Mouse (Mus musculus) splenic B cell, adult 2 months (primary cell): ENCODE measurements around the gene Wee2.
A peak's percentile ranks its signal among the peaks of the same experiment; 100 is the strongest.

Experiments used
- DNase-seq: peaks from one replicate; pipeline ENCODE4 v3.0.0-alpha.2; 2011; ENCODE audit warnings: low read depth, low spot score
- H3K27me3 ChIP-seq: 2 replicates; pipeline ENCODE4 v1.6.1; 2012; ENCODE audit warnings: mild to moderate bottlenecking, low read length, moderate library complexity, mixed read lengths; ENCODE audit not compliant: control insufficient read depth, poor library complexity, insufficient read depth, severe bottlenecking
- H3K36me3 ChIP-seq: 2 replicates; pipeline ENCODE4 v1.6.1; 2012; ENCODE audit warnings: mild to moderate bottlenecking, low read length, moderate library complexity, mixed read lengths; ENCODE audit not compliant: control insufficient read depth, poor library complexity, insufficient read depth, severe bottlenecking

The Wee2 gene

DNA sequence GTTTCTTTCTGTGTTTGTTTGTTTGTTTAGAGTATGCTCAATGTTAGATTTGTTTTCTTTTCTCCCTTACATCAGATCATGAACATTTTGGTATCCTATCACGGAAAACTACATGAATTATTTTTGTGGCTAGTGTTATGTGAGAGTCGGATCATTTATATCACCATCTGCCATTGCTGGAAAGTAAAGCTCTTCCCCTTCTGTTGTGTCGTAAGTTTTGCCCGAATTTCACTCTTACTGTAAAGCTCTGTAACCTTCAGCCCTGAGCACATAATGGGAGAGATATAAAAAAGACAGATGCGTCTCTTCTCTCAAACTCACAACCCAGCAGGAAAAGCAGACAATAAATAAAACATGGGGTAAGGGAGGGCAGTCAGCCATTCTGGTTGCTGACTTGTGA lies at the start of gene Wee2:
Gene Wee2 (plus strand): TSS at position 153 of the 400 bp plus-strand sequence.
- H3K27me3 ChIP-seq: no peaks in the 10 kb centered on the region
- no peaks in the 10 kb centered on the region for H3K36me3 ChIP-seq
- no peak for DNase-seq

DNA sequence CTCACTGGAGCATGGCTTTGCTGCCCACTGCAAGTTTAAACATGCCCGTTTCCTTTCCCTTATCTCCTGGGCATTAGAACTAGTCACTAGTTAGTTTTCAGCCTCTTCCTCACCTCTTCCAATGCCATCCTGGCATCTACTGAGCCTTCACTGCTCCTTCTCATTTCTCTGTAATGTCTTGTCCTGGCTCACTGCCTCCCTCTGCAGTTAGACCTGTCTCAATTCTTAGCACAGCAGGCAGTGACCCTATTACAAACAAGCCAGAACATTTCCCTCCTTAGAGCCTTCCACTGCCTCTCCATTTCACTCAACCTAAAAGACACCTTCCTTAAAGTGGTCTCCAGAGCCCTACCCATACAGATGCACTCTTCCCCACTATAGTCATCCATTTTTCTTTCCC lies 47.9 kb upstream of the Wee2 start:
- Histone ChIP-seq H3K36me3 (peaks cover 7% of the 10 kb centered on the region; the same call in 1 of the 2 replicates), H3K27me3 (no peaks in the 10 kb centered on the region)
- DNase-seq: no peak

DNA sequence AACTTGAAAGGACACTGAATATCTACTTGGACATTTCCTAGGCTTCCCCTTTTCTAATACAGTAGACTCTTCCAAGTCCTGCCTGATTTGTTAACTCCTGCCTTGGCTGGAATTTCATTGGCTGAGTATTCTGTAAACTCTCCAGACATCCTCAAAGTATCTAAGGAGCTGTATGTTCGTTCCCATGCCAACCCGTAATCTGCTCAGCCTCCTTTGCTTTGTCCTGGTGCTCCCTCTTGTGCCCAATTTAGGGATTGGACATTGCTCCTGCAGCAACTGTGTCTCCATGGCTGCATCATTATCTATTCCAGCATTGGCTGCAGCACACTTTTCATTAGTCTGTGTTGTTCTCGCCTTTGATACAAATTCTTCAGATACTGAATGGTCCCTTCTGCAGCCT lies 45.7 kb upstream of the Wee2 start:
- DNase-seq: peak; percentile 11
- Histone ChIP-seq H3K27me3 (no peaks in the 10 kb centered on the region), H3K36me3 (peaks cover 6% of the 10 kb centered on the region; the same call in 1 of the 2 replicates)

DNA sequence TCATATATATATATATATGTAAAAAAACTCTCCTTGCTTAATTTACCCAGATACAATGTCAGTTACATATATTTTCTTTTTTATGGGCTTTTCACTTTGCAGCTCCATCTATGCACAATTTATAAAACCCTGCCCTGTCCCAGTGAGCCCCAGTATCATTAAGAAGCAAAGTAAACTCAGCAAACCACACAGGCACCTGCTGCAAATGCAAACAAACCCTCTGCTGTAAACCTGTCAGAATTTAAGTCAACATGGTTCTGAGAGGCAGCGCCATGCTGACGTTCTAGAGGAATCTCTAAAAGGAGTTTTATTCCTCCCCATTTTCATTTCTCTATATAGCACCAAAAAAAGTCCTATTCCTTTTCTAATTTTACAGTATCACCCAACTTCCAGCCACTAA lies 36.9 kb upstream of the Wee2 start:
- no peaks in the 10 kb centered on the region for H3K27me3 ChIP-seq
- no peak for DNase-seq
- peaks cover 4% of the 10 kb centered on the region; the same call in 1 of the 2 replicates for H3K36me3 ChIP-seq

DNA sequence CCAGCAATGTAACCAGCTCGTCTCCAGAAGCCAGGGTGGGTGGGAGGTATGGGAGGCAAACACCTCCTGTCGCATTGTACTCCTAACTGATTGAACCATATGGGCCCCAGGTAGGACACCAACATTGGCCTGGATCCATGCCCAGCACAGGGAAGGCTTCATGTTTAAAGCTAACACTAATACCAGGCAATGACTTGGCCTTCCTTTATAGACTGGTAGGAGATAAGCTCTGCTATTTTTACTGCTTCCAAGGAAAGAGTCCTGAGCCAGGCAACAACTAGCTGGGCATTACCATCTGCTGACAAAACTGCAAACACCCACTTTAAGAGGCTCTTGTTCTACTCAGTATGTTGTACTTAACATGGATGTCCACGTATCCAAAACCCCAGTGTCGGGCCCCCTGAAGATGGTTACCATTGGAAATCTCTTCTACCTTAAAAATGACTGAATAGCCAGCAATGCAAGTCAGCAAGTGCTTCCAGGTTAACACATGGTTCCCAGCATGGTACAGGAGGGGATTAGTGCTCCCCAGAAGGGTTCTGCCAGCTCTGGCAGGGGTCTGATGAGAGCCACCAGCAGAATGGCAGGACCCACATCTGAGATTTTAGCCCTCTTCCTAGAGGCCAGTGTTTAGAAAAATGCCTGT lies 35.1 kb upstream of the Wee2 start:
- DNase-seq: no peak
- Histone ChIP-seq H3K27me3 (no peaks in the 10 kb centered on the region), H3K36me3 (peaks cover 6% of the 10 kb centered on the region; the same call in 1 of the 2 replicates)

DNA sequence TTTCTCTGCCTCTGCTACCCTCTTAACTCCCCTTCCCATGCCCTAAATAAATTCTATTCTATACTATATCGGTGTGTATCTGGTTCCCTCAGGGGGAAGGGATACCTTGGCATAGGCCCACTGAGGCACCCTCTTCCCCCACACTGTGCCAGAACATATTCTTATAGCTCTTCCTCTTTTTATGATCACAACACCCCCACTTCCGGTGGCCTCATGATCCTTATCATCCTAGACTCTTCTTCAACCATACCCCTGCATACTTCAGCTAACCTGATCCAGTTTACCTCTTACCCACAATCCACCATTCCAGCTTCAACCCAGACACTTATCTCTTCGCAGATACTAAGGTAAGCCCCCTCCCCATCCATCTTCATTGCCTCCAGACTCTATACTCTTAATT lies 27.8 kb upstream of the Wee2 start:
- no peak for DNase-seq
- Histone ChIP-seq H3K27me3 (no peaks in the 10 kb centered on the region), H3K36me3 (peaks cover 4% of the 10 kb centered on the region; the same call in 1 of the 2 replicates)

DNA sequence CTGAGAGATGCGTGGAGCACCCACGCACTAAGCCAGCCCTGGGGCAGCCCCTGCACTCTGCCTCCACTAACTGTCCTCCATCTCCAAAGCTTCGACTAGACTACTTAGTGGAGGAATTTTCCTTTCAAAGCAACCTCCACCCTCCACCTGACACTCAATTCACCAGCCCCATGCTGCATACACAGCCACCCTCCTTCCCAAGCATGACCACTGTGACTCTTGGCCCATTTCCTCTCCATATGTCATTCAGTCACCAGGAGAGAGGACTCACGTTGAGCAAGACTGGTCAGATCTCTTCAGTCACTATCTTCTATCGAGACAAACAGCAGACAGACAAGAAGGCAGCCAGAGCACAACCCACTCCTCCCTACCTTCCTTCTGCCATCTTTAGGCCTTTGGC lies 25.8 kb upstream of the Wee2 start:
- 0 out of 2 replicates have a peak, but pooled peaks cover 2% of the 10 kb centered on the region for H3K36me3 ChIP-seq
- H3K27me3 ChIP-seq: no peaks in the 10 kb centered on the region
- DNase-seq: no peak

DNA sequence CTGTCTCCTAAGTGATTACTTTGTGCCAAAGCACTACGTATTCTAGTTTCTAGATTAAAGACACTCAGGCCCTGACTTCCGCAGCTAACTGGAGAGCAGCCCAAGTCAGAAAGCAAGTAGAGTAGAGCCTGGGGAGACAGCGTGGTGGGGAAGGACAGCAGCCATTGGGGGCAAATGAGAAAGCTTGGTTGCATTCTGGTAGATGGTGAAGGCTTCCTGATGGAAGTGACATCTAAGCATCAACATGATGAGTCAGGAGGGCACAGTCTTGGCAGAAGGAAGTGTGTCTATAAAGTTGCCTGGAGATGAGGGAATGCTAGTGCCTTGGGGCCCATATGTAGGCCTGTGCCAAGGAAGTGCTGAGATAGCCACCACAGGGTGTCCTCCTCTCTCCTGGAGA lies 25.3 kb upstream of the Wee2 start:
- Histone ChIP-seq H3K27me3 (no peaks in the 10 kb centered on the region), H3K36me3 (0 out of 2 replicates have a peak, but pooled peaks cover 2% of the 10 kb centered on the region)
- no peak for DNase-seq

DNA sequence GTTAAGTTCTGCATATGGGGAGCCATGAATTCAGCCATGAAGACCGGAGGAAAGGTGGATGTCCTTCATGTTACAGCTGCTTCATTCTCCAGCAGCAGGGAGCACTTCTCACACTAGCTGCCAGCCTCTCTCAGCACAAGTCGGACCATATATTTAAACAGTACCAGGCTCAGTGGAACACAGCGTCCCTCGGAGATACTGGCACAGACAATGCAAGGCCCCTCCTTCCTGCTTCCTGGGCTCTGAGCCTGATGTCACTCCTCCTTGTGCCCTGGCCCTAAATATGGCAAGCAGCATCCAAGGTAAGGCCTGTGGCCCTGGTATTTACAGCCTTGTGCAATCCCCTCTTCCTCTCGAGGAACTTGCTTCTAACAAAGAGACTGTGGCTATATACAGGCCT lies 23.1 kb upstream of the Wee2 start:
- DNase-seq: no peak
- Histone ChIP-seq H3K36me3 (0 out of 2 replicates have a peak, but pooled peaks cover 2% of the 10 kb centered on the region), H3K27me3 (no peaks in the 10 kb centered on the region)

DNA sequence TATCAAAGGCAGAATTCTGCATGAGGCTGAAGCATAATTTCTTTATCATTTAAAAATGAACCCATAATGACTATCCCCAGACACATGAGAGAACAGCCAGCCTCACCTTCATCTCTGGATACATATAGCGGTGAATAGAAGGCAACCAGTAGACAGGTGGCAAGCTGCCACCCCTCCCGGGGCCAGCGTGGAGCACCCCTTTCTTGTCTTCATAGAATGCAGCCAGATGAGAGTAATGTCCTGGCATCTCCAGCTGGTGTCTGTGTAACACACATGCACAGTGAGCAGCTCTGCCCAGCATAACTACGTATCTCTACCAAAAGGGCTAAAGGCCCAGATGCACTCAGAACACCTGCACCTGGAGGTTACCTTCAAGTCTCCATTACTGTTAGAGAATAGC lies 20.5 kb upstream of the Wee2 start:
- Histone ChIP-seq H3K36me3 (peaks cover 8% of the 10 kb centered on the region; the same call in 1 of the 2 replicates), H3K27me3 (no peaks in the 10 kb centered on the region)
- DNase-seq: no peak

DNA sequence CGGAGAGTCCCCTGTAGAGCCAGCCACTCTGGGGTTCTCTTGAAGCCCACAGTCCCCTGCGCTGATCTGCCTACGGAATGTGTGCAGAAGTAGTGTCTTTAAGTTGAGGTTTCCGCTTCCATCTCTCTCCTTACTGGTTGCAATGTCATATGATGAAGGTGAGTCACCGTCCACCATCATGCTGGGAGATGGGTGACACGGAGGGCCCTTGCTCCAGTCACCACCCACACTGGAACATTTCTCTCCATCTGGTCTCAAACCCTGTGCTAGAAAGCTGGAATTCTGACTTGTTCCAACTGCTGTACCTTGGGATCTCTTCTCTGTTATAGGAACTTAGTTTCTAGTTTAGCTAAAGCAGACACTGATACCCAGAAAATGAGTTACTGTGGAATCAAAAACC lies 17.8 kb upstream of the Wee2 start:
- H3K36me3 ChIP-seq: peaks cover 8% of the 10 kb centered on the region; the same call in 1 of the 2 replicates
- DNase-seq: no peak
- no peaks in the 10 kb centered on the region for H3K27me3 ChIP-seq

DNA sequence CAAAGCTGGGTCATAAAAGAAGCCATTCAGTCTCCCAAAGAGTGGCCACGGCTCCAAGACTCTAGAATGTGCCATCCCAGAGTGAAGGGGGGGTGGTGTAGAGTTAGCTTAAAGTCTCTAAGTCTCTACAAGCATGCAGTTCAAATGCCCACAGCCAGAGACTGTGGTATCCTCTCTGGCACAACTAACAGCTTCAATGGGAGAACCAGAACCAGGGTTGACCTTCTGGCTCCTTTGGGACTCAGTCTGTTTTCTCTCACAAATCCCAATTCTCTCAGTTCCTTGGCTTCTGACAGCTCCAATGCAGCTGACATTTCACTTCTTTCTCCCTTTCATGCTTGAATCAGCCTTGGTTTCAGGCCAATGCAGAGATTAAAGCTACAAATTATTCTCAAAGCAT lies 15.9 kb upstream of the Wee2 start:
- Histone ChIP-seq H3K36me3 (peaks cover 6% of the 10 kb centered on the region; the same call in 1 of the 2 replicates), H3K27me3 (no peaks in the 10 kb centered on the region)
- no peak for DNase-seq

DNA sequence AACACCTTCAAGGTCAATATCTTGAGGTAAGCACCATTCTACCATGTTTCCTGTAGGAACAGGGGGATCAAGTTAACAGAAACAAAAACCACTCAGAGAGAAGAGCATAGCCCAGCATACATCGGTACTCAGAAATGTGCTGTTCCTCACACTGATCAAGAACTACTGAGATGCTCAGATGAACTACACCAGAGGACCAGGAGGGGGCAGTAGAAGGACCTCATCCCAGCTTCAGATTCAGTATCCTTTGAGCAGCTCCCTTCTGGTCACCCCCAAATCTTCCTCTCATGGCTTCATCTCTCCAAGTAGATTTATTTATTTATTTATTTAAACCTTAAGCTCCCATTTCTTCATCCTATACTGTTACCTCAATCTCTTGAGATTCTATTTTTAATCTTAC lies 15.1 kb upstream of the Wee2 start:
- peaks cover 6% of the 10 kb centered on the region; the same call in 1 of the 2 replicates for H3K36me3 ChIP-seq
- DNase-seq: peak; percentile 84
- no peaks in the 10 kb centered on the region for H3K27me3 ChIP-seq

DNA sequence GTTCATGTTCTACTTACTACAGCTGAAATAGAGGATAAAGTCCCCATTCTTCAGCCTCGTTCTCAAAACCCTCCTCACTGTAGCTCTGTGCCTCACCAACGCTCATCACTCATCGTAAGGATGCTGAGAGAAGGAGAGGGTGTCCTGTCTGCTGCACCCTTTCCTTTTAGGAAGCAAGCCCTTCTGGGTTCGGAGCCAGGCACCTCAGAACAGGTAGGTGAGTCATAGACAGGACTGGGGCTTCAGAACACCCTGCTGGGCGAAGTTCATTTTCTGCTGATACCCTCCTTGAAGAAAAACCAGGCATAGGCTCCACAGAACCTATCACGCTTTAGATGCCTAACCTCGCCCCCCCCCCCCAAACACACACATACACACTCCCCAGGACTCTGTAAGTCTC lies 11.4 kb upstream of the Wee2 start:
- DNase-seq: no peak
- Histone ChIP-seq H3K36me3 (peaks cover 2% of the 10 kb centered on the region; the same call in 1 of the 2 replicates), H3K27me3 (no peaks in the 10 kb centered on the region)

DNA sequence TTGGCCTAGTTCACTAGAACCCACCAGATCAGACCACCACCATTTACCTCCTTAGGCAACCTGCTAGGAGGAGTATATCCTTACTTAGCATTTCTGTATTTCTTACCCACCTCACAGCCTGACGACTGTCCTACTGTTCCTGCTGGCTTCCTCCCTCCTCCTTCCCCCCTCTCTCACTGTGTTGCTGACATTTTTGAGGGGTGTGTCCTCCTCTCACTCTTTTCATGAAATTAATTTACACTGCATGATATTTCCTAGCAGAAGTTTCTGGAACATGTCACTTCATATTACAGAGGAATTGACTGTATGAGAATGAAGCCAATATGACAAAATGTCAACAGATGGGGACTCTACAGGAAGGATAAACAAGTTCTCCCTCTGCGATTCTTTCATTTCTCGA lies 10.2 kb upstream of the Wee2 start:
- DNase-seq: no peak
- Histone ChIP-seq H3K36me3 (no peaks in the 10 kb centered on the region), H3K27me3 (no peaks in the 10 kb centered on the region)

DNA sequence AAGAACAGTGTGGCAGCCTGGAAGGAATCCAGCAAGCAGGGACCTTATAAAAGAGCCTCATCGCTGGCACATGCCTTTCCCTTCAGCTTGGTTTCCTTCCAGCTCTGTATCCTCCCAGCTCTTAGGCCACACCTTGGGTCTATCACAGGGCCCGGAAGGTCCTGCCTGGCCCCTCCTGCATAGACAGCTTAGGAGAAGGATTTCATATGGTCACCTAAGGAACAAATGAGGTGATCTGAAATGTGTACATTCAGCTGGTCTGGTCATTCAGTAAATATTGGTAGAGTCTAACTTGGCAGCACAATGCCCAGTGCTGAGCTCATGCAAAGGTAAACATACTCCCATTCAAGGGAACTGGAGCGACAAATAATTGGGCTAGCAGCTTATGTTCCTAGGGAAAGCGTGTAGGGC lies 9.4 kb upstream of the Wee2 start:
- H3K36me3 ChIP-seq: no peaks in the 10 kb centered on the region
- DNase-seq: no peak
- no peaks in the 10 kb centered on the region for H3K27me3 ChIP-seq
